Mouse (Mus musculus) CD4-positive helper T cell, adult 2 months (primary cell): Measurements from ENCODE around the gene Aox1.
"Not testable (repeated sequence)": the region's sequence is repeated elsewhere in the genome, so short reads cannot be mapped to it uniquely, and the experiment has no call there.

ENCODE experiments used
- DNase-seq: peaks from one replicate; pipeline ENCODE4 v3.0.0-alpha.2; 2012; ENCODE audit warnings: low read depth, missing footprints, low spot score

The Aox1 gene

GRCm38 (mm10) chr1:58029636-58030117, at the start of gene Aox1:
Gene Aox1 (plus strand): TSS chr1:58029931.
- DNase-seq: peak; percentile 34

DNA sequence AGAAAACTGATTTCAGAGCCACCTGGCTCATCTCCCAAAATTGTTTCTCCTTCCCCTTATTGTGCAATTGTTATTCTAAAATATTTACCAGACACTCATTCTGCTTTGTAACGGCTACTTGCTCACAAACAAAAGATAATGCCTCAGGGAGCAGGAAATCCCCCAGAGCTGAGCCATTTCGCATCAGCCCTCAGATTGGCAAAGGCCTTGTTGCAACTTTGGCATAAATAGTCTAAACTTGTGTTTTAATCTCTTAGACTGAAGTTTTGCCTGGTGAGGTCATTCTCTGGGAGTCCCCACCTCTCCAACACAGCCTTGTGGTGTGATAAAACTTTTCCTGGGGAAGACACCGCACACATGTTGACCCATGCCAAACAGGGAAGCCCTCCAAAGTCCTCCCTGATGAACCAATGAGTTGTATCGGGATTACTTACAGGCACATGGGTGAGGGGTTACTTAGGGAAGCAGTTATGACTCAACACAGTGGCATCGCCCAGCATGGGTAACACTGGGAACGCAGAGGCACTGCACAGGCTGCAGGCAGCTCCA, 40.6 kb upstream of the Aox1 start:
- DNase-seq: no peak

DNA sequence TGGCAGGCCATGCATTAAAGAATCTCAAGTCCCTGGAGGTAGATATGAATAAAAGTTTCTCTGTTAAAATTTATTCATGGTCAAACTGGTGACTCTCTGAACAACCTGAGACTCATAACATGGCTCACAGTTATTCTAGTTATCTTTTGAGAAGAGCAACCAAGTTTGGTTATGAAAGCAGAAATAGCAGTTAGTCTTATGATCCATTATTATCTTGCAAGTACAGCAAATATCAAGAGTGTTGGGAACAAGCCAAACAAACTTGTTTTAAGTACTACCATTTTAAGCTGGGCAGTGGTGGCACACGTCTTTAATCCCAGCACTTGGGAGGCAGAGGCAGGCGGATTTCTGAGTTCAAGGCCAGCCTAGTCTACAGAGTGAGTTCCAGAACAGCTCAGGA, 38.5 kb upstream of the Aox1 start:
- DNase-seq: no peak

GRCm38 (mm10) chr1:57995432-57996132, 34.1 kb upstream of the Aox1 start, which contains the start of gene Sgo2a:
Gene Sgo2a (plus strand): TSS chr1:57995971.
- peak; percentile 95 for DNase-seq

DNA sequence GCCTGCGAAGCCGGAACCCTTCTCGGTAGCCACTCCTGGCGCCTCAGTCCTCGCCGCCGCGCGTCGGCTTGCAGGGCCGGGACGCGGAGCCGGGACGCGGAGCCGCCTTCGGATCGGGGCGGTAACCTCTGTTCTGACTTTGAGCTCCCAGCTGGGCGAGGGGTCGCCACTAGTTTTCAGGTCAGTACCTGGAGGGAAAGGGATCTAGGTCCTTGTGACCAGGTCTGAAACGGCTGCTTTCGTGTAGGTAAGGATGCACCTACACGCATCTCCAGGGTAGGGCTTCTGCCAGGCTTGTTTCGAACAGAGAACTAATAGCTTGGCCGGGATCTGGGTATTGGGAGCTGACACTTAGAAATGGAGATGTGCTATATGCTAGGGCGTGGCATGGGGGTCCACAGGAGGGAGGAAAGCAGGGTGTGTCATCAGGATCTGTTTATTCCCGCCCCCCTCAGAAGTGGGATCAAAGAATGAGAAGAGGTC, 33.6 kb upstream of the Aox1 start:
- no peak for DNase-seq

GRCm38 (mm10) chr1:57998146-57998545, 31.6 kb upstream of the Aox1 start:
- DNase-seq: no peak

- not testable (repeated sequence) for DNase-seq
Measured at GRCm38 (mm10) chr1:58006388-58006787, 23.3 kb upstream of the Aox1 start.

GRCm38 (mm10) chr1:58018856-58019255, 10.9 kb upstream of the Aox1 start, which contains the start of gene Kctd18:
Gene Kctd18 (minus strand): TSS chr1:58018956.
- no peak for DNase-seq

- no peak for DNase-seq
Measured at GRCm38 (mm10) chr1:58027707-58028106, 2.0 kb upstream of the Aox1 start.

- DNase-seq: no peak
Measured at GRCm38 (mm10) chr1:58030156-58030871, 583 bp downstream of the Aox1 start.

DNA sequence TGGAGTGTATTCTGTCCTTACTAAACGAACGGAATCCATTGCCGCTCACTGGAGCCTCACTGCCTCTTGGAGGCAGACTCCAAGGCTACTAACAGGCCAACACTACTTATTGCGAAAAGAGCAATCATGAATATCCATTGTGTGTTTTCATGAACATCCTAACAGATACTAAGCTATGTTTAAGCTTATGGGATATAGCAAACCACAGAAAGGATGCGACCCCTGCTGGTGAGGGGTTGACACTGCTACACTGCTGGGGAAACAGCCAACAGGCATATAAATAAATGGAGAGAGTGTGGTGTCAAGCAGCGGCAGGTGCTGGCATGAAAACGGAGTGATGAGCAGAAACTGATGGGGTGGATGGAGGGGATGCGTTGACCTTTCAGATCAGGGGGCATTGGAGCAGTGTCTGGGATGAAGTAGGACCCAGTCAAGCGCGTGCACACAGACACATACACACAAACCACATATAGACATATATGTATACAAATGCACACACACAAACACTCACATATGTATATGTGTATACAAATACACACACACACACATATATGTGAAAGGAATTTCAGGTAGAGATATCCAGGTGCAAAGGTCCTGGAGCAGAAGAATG, 1.5 kb downstream of the Aox1 start:
- DNase-seq: peak; percentile 54

GRCm38 (mm10) chr1:58037306-58037705, 7.6 kb downstream of the Aox1 start:
- not testable (repeated sequence) for DNase-seq

DNA sequence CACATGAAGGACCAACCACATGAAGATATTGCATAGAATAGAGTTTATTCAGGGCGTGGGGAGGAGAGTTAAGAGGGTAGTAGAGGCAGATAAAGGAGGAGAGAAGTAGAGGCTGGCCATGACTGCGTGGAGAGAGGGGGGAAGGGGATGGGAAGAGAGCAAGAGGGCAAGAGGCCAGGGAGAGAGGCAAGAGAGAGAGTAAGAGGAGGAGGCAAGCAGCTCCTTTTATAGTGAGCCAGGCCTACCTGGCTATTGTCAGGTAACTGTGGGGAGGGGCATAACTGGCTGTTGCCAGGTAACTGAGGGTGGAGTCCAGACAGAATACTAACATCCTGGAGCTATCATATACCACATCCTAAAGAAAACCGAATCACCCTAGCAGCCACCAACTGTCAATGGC, 15.3 kb downstream of the Aox1 start:
- DNase-seq: no peak

GRCm38 (mm10) chr1:58045546-58045945, 15.8 kb downstream of the Aox1 start:
- DNase-seq: no peak

DNA sequence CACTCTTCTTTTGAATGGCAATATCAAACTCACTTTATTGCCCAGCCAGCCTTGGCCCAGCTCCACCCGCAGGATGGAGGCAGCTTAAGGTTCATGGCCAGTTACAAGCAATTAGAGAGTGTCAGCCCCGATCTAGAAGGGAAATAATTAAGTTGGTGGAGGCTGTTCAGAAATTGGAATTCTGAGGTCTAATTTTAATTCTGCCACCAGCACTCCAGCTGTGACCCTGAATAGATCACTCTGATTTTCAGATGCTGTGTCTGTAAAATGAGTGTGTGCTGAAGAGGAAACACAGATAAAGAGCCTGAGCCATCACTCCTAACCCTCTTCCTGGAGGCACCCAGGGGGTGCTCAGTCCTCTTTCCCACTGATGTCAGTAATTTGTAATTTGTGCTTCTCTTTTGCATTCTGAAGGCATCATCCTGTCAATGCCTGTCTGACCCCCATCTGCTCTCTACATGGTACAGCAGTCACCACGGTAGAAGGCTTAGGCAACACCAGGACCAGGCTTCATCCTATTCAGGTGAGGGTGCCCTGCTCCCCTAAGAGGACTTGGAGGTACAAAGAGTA, 17.1 kb downstream of the Aox1 start:
- DNase-seq: no peak

DNA sequence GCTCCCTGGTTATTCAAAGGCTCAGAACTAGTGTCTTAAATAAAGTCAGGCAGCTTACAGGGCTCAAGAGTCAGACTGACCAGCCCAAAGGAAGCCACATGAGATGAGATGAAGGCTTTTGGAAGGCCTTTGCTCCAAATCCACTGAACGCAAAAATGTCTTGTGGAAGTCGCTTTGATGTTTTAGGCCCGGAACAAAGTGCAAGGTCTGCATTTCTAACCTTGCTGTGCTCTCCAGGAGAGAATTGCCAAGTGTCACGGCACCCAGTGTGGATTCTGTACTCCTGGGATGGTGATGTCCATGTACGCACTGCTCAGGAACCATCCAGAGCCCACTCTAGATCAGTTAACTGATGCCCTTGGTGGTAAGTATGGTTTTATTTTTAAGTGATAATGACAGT, 19.4 kb downstream of the Aox1 start:
- no peak for DNase-seq

DNA sequence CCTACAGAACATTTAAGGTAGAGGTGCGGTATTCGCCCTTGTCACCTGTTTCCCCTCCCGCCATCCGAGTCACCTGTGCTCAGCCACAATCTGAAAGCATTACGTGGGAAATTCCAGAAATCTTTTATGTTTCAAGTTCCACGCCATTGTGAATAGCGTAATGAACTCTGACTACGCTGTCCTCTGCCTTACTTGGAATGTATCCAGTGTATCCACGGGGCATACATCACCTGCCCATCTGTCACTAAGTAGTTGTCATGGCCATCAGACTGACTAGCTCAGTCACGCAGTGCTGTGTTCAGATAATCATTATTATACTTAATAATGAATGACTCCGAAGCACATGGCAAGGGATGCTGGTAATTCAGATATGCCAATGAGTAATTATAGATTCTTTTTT, 25.9 kb downstream of the Aox1 start:
- no peak for DNase-seq

DNA sequence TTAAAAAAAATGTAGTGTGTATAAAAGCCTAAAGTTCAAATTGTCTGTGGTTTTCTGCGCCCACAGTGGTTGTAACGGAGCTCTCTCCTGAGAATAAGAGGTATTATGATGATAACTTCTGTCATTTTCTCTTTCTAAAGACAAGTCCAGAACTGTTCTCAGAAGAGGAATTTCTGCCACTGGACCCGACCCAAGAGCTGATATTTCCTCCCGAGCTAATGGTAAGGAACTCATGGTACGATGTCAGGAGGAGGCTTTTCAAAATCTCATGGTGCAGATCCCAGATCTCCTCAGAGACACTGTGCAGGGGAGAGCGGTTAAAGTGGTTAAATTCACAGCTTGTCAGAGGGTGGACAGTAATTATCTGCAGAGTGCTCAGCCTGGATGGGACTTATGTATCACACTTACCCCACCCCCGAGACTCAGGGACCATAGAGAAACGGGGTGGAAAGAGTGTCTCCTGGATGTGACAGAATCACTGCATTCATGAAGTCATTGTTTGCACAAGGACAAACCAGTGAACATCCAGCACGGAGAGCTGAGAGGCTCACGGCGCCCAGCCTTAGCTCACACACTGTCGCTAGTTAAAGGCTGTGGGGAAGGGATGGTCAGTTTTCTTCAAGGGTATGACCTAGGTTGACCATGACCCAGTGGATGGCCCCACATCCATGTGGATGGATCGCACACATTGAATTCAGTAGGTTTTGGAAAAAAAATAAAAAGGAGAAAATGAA, 26.5 kb downstream of the Aox1 start:
- no peak for DNase-seq

DNA sequence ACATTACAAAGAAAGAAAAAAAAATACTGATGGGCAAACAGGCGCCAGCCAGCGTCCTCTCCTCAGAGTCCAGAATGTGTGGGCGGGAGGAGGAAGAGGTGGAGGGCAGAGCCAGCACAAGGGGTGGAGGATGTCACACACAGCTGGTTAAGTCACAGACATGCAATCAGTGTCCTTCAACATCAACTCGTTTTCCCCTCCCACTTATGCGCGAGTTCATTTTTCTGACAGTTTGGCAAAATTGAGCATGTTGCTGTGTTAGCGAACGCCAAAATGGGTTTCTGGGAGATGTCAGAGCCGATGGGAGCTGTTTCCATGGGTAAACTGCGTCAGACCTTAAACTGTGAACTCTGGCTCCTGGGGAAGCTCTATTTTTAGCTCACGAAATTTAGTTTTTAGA, 27.2 kb downstream of the Aox1 start:
- DNase-seq: no peak

DNA sequence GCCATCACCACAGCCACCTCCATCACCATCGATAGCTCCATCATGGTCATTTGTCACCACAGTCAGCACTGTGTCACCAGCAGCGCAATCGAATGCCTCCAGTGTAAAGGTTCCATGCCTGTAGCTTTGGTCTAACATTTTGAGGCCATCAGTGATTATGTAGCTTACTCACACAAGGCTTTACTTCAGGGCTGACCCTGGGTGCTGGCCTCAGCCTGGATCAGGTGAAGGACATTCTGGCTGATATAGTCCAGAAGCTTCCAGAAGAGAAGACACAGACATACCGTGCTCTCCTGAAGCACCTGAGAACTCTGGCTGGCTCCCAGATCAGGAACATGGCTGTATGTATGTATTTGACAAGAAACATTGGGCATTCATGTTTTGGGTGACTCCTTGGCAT, 29.1 kb downstream of the Aox1 start:
- DNase-seq: no peak

GRCm38 (mm10) chr1:58062131-58062530, 32.4 kb downstream of the Aox1 start:
- no peak for DNase-seq
